Mouse (Mus musculus): ENCODE measurements around the gene Apaf1. TPM values are rescaled to one million over a fixed set of nuclear protein-coding genes. Genes with fewer than 3 reads are reported as not detected.

Apaf1 gene
- polyA plus RNA-seq, 1 experiment from 2014 or later, result 25.9 TPM

GRCm38 (mm10) chr10:90940521-90941520, 141.7 kb downstream of the Apaf1 start:
- no peak; the same call in 1 of the 2 replicates for ATAC-seq (ENCODE audit: low read depth)
- no peaks in the 10 kb centered on the region for H3K27me3 ChIP-seq (replicated peaks; ENCODE audit: control insufficient read depth, insufficient read depth, low read length)

More at GRCm38 (mm10) chr10:90940521-90941520, 141.7 kb downstream of the Apaf1 start:
- DNase-seq (ENCODE audit: low spot score), result peak; percentile 20
- H3K4me3 ChIP-seq (ENCODE audit: low read depth, low read length), result no peak overlapping the region
- H3K9me3 ChIP-seq (ENCODE audit: control insufficient read depth, low read length), result no peaks in the 10 kb centered on the region
- 72% methylated on average over 15 of the region's 15 CpGs for WGBS
- no peak overlapping the region for H3K9ac ChIP-seq (ENCODE audit: low read depth, low read length)
- H3K36me3 ChIP-seq (ENCODE audit: control insufficient read depth, insufficient read depth, low read length), result no peaks in the 10 kb centered on the region
- H3K27ac ChIP-seq (replicated peaks; ENCODE audit: low read depth, low read length), result no peak overlapping the region
- no peak overlapping the region for H3K4me2 ChIP-seq (ENCODE audit: low read depth, low read length)
- no peaks in the 10 kb centered on the region for H3K4me1 ChIP-seq (ENCODE audit: control insufficient read depth, insufficient read depth, low read length)

Other genes starting within 250 kb of the Apaf1 start
- gene Ikbip, start 170 bp upstream of the Apaf1 start, polyA plus RNA-seq (2014; fragmentation: Nextera tagmentation; extraction: Ambion mirVana), result 74.3 and 79.6 TPM in 2 replicates
- gene Slc25a3, start 41.3 kb upstream of the Apaf1 start, polyA plus RNA-seq (2014; fragmentation: Nextera tagmentation; extraction: Ambion mirVana), result 515 and 526 TPM in 2 replicates
- gene Tmpo, start 98.5 kb upstream of the Apaf1 start, polyA plus RNA-seq (2014; fragmentation: Nextera tagmentation; extraction: Ambion mirVana), result 185 and 227 TPM in 2 replicates

Data from embryonic facial prominence, embryonic 14.5 days (tissue).